Mouse (Mus musculus) erythroblast, embryonic 14.5 days (primary cell): ENCODE measurements around the gene Cdkn1a.
"Not testable (repeated sequence)": the region's sequence is repeated elsewhere in the genome, so short reads cannot be mapped to it uniquely, and the experiment has no call there.

ENCODE experiments used
- GATA1 ChIP-seq: IDR thresholded peaks from 2 replicates; pipeline ENCODE4 v1.6.1; 2012; ENCODE audit warnings: low read length, inconsistent platforms, mixed read lengths
- TAL1 ChIP-seq: IDR thresholded peaks from 3 replicates; pipeline ENCODE4 v1.6.1; 2012; ENCODE audit warnings: low read length, inconsistent platforms, mixed read lengths

DNA sequence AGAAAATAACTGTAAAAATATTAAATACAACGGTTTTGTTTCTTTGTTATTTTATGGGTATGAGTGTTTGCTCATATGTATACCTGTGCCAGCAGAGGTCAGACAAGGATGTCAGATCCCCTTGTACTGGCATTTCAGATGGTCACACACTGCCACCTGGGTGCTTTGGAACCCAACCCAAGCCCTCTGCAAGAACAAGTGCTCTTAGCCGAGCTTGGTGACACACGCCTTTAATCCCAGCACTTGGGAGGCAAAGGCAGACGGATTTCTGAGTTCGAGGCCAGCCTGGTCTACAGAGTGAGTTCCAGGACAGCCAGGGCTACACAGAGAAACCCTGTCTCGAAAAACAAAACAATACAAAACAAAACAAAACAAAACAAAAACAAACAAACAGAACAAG, 19.6 kb downstream of the Cdkn1a start:
- not testable (repeated sequence) for TF ChIP-seq GATA1, TAL1
